Mouse (Mus musculus) Patski (cell line): Measurements from ENCODE around the gene Zfp771. TPM values are rescaled to one million over a fixed set of nuclear protein-coding genes. Genes with fewer than 3 reads are reported as not detected.

ENCODE experiments used
- ATAC-seq: fragments of 100-300 bp; one replicate; pipeline ENCODE4 v1.8.0; 2021
- CTCF ChIA-PET: fragments of 350-600 bp; sonication (Branson Sonifier 250); formaldehyde crosslinking; loops from one replicate; lab custom pipeline; 2022; ENCODE audit warnings: inconsistent platforms; lab: Charles Lee
- POLR2A ChIA-PET: fragments of 350-600 bp; sonication (Branson Sonifier 250); formaldehyde crosslinking; loops from one replicate; lab custom pipeline; 2022; ENCODE audit warnings: antibody characterized with exemption, inconsistent platforms; lab: Charles Lee
- DNase-seq: peaks from one replicate; pipeline ENCODE4 v3.0.0-alpha.2; 2011; ENCODE audit warnings: low read depth, low spot score
- H3K27me3 ChIP-seq: fragments of 371-371 bp; one replicate; pipeline ENCODE4 v1.5.1; 2021
- CTCF ChIP-seq: fragments of 100-300 bp; IDR thresholded peaks from one replicate; pipeline ENCODE4 v1.5.1; 2021
- in situ Hi-C: fragments of 300-500 bp; cut with MboI; formaldehyde crosslinking; loops from 3 replicates; pipeline ENCODE4 v1.11.1; 2018; ENCODE audit warnings: low pct_unique_long_range_greater_than_20kb, mixed read lengths
- polyA plus RNA-seq: library from polyadenylated mRNA; unstranded; gene quantifications from one replicate; pipeline ENCODE4 v1.2.3, GENCODE M21; 2021

The Zfp771 gene
- polyA plus RNA-seq, 1 experiment from 2014 or later, result 45.1 TPM

GRCm38 (mm10) chr7:127210266-127210665, 33.8 kb upstream of the Zfp771 start:
- in situ Hi-C loops, result no loop called here
- ChIA-PET POLR2A (no interaction called here), CTCF (interaction anchor here (1.4 to 2.3 kb wide), 2 partner anchors 9 to 19 kb away, joined by 3 to 8 read pairs; no protein-coding TSS in a partner anchor)
- DNase-seq (no peak), ATAC-seq (no peak)
- no peak for TF ChIP-seq CTCF
- no peaks in the 10 kb centered on the region for H3K27me3 ChIP-seq

GRCm38 (mm10) chr7:127211014-127211745, 32.9 kb upstream of the Zfp771 start:
- H3K27me3 ChIP-seq, result no peaks in the 10 kb centered on the region
- no peak for ATAC-seq
- DNase-seq, result no peak
- POLR2A ChIA-PET, result no interaction called here
- TF ChIP-seq CTCF, result no peak
- in situ Hi-C loops, result no loop called here
- CTCF ChIA-PET, result interaction anchor here (2.3 kb wide), 1 partner anchor 18 kb away, joined by 8 read pairs; no protein-coding TSS in a partner anchor

GRCm38 (mm10) chr7:127212432-127213250, 31.4 kb upstream of the Zfp771 start:
- ATAC-seq, result no peak
- no peak for TF ChIP-seq CTCF
- no peak for DNase-seq
- ChIA-PET POLR2A (no interaction called here), CTCF (interaction anchor here (1.0 to 3.5 kb wide), 5 partner anchors 10 to 25 kb away, joined by 3 to 27 read pairs (median 5); no protein-coding TSS in a partner anchor)
- no peaks in the 10 kb centered on the region for H3K27me3 ChIP-seq
- in situ Hi-C loops, result no loop called here

- in situ Hi-C loops, result no loop called here
Measured at GRCm38 (mm10) chr7:127213485-127213884, 30.6 kb upstream of the Zfp771 start.

GRCm38 (mm10) chr7:127213930-127214329, 30.1 kb upstream of the Zfp771 start:
- no peak for TF ChIP-seq CTCF
- H3K27me3 ChIP-seq, result no peaks in the 10 kb centered on the region
- DNase-seq, result no peak
- in situ Hi-C loops, result no loop called here
- POLR2A ChIA-PET, result no interaction called here
- no peak for ATAC-seq
- CTCF ChIA-PET, result interaction anchor here (1.1 to 3.5 kb wide), 4 partner anchors 9 to 70 kb away, joined by 3 to 27 read pairs (median 4); no protein-coding TSS in a partner anchor

More at GRCm38 (mm10) chr7:127213485-127213884, 30.6 kb upstream of the Zfp771 start:
- ATAC-seq (no peak), DNase-seq (no peak)
- ChIA-PET CTCF (interaction anchor here (1.0 to 3.5 kb wide), 6 partner anchors 10 to 69 kb away, joined by 3 to 27 read pairs (median 4); no protein-coding TSS in a partner anchor), POLR2A (no interaction called here)
- H3K27me3 ChIP-seq, result no peaks in the 10 kb centered on the region
- no peak for TF ChIP-seq CTCF

- POLR2A ChIA-PET, result no interaction called here
Measured at GRCm38 (mm10) chr7:127214521-127214920, 29.6 kb upstream of the Zfp771 start.

GRCm38 (mm10) chr7:127214981-127215871, 28.8 kb upstream of the Zfp771 start:
- TF ChIP-seq CTCF, result no peak
- no peak for DNase-seq
- ATAC-seq, result peak; percentile 29
- in situ Hi-C loops, result no loop called here
- CTCF ChIA-PET, result interaction anchor here (1.3 to 3.5 kb wide), 2 partner anchors 14 to 71 kb away, joined by 3 to 27 read pairs; no protein-coding TSS in a partner anchor
- no peaks in the 10 kb centered on the region for H3K27me3 ChIP-seq
- POLR2A ChIA-PET, result no interaction called here

More at GRCm38 (mm10) chr7:127214521-127214920, 29.6 kb upstream of the Zfp771 start:
- no peaks in the 10 kb centered on the region for H3K27me3 ChIP-seq
- DNase-seq (no peak), ATAC-seq (no peak)
- no peak for TF ChIP-seq CTCF
- in situ Hi-C loops, result no loop called here
- CTCF ChIA-PET, result interaction anchor here (1.1 to 3.5 kb wide), 3 partner anchors 15 to 70 kb away, joined by 3 to 27 read pairs (median 3); no protein-coding TSS in a partner anchor

GRCm38 (mm10) chr7:127216307-127216706, 27.8 kb upstream of the Zfp771 start:
- ChIA-PET POLR2A (no interaction called here), CTCF (interaction anchor here (3.1 to 3.5 kb wide), 2 partner anchors 13 kb away, joined by 18 to 27 read pairs; no protein-coding TSS in a partner anchor)
- no peaks in the 10 kb centered on the region for H3K27me3 ChIP-seq
- TF ChIP-seq CTCF, result no peak
- ATAC-seq (no peak), DNase-seq (no peak)
- in situ Hi-C loops, result no loop called here

- DNase-seq, result no peak
- TF ChIP-seq CTCF, result no peak
- ChIA-PET CTCF (interaction anchor here (3.1 kb wide), 1 partner anchor 12 kb away, joined by 18 read pairs; no protein-coding TSS in a partner anchor), POLR2A (interaction anchor here (0.8 kb wide), 1 partner anchor 8 kb away, joined by 3 read pairs; no protein-coding TSS in a partner anchor)
- in situ Hi-C loops, result no loop called here
- no peaks in the 10 kb centered on the region for H3K27me3 ChIP-seq
- no peak for ATAC-seq
Measured at GRCm38 (mm10) chr7:127217475-127217874, 26.6 kb upstream of the Zfp771 start.
